Mouse (Mus musculus): ENCODE measurements around the gene Bcas1.

DNA sequence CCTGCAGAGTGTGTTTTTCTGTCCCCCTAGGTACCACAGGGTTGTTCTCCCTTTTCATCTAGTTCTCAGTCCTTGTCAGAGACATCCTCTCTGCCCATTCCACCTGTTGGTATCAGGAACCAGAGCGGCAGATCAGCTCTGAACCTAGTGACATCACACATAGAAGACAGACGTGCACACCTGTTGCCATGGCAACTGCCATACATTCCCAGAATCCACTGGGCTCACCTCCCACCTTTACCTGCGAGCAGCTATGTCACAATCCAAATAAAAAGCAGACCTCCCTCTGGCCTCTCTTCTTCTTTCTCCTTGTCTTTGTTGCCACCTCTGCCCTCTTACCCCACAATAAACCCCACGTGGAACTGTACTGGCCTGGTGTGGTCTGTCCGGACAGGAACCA is 42.9 kb upstream of the Bcas1 start:
- TF ChIP-seq CTCF (IDR thresholded peaks at IDR 0.05; ENCODE audit: borderline replicate concordance, control insufficient read depth, extremely low read depth, insufficient read depth, low read length, poor library complexity) (no peak), POLR2A (IDR thresholded peaks at IDR 0.05; ENCODE audit: control insufficient read depth, extremely low read depth, insufficient read depth, low read length, poor library complexity) (no peak)

All from thymus, adult 2 months (tissue).